Mouse (Mus musculus): Measurements from ENCODE around the gene Bap1. TPM values are rescaled to one million over a fixed set of nuclear protein-coding genes. Genes with fewer than 3 reads are reported as not detected.
A peak's percentile ranks its signal among the peaks of the same experiment; 100 is the strongest.

Bap1 gene
- polyA plus RNA-seq, 1 experiment from 2014 or later = 38.1 TPM

DNA sequence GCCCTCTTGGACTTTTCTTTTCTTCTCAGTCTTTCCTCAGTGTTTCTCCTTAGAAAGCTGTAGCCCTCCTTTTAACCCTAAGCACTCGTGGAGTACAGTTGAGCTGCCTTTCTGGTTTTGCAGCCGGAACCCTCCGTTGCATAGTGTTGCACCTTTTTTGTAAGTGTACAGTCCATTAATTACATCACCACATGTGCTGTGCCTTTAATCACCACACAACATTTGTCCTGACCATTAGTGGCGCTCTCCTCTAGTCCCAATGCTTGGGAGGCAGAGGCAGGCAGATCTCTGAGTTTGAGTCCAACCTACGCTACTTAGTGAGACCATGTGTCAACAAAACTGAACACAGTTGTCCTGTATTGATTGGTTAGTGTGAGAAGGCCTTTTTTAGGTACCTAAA lies 841 bp downstream of the Bap1 start:
- no peak for DNase-seq (ENCODE audit: low spot score)
- Histone ChIP-seq H3K4me3 (ENCODE audit: low read depth, low read length) (peak overlapping the region; percentile 99), H3K27ac (ENCODE audit: low read length) (no peak overlapping the region), H3K9ac (replicated peaks; ENCODE audit: low read depth) (peak overlapping the region; percentile 98), H3K4me2 (replicated peaks; ENCODE audit: low read depth, low read length) (peak overlapping the region; percentile 89), H3K4me1 (ENCODE audit: insufficient read depth, low read depth, low read length) (0 out of 2 replicates have a peak, but pooled peaks cover 4% of the 10 kb centered on the region), H3K36me3 (ENCODE audit: insufficient read depth, low read length) (peaks cover 28% of the 10 kb centered on the region), H3K27me3 (replicated peaks; ENCODE audit: insufficient read depth, low read length) (no peaks in the 10 kb centered on the region), H3K9me3 (ENCODE audit: low read length) (no peaks in the 10 kb centered on the region)
- ATAC-seq = no peak
- WGBS = 83% methylated on average over 5 of the region's 5 CpGs
- TF ChIP-seq EP300 (IDR thresholded peaks at IDR 0.05) = no peak
- no peak for TF ChIP-seq CTCF (IDR thresholded peaks at IDR 0.05)

DNA sequence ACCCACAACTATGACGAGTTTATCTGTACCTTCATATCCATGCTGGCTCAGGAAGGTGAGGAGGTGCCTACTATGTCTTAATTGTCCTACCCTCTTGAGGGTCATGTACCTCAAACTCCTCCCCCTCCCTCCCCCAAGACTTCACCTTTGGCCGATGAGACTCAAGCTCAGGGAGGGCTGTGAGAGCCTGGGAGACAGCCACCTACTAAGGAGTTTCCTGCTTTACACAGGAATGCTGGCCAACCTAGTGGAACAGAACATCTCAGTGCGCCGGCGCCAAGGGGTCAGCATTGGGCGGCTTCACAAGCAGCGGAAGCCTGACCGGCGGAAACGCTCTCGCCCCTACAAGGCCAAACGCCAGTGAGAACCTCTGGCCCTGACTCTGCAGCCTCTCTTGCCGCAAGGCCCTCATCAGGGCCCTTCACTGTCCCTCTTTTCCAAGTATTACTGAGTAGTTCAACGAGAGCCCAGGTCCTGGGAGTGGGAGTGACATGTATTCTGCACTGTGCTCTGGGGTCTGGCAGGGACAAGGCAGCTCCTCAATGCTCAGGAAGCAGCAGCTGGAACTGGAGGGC lies 7.3 kb downstream of the Bap1 start:
- Histone ChIP-seq H3K4me2 (replicated peaks; ENCODE audit: low read depth, low read length) (no peak overlapping the region), H3K27me3 (replicated peaks; ENCODE audit: insufficient read depth, low read length) (no peaks in the 10 kb centered on the region), H3K27ac (ENCODE audit: low read length) (no peak overlapping the region), H3K4me3 (ENCODE audit: low read depth, low read length) (no peak overlapping the region), H3K9ac (replicated peaks; ENCODE audit: low read depth) (no peak overlapping the region), H3K9me3 (ENCODE audit: low read length) (no peaks in the 10 kb centered on the region), H3K36me3 (ENCODE audit: insufficient read depth, low read length) (peaks cover 52% of the 10 kb centered on the region), H3K4me1 (ENCODE audit: insufficient read depth, low read depth, low read length) (no peaks in the 10 kb centered on the region)
- DNase-seq (ENCODE audit: low spot score) (no peak), ATAC-seq (no peak)
- 88% methylated on average over 14 of the region's 14 CpGs for WGBS
- no peak for TF ChIP-seq EP300 (IDR thresholded peaks at IDR 0.05)
- no peak for TF ChIP-seq CTCF (IDR thresholded peaks at IDR 0.05)

DNA sequence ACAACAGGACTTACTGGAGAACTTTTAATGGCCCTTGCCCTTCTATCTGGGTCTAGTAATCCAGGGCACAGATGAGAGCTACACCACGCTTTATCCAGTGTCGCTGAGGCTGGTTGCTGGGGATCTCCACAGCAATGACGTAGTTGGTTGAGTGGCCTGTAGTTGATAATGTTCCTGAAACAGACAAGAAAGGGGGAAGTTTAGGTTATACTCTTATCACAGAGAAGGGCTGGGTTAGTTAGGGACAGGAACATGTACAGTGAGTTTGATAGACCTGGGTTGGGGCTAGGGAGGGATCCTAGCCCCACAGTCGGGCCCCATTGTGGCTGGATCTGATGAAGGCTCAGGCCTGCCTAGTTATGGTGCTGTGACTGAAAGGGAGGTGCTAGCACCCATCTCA lies 9.1 kb downstream of the Bap1 start:
- 91% methylated on average over 4 of the region's 4 CpGs for WGBS

DNA sequence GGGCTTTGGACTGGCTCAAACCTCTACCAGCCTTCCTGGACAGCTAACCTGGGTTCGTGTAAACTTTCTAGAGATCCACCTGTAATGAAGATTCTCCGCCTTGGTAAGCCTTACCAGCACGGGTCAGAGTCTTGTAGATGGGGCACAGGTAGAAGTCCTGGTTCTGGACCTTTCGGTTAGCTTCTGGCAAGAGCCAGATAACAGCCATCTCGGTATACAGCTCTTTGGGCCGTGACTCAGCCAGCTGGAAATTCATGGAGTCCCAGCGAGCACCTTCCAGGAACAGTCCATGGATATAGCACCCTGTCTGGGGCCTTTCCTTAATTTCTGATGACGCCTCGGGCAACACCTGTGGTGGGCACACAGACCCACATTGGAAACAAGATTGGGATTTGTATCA lies 9.7 kb downstream of the Bap1 start:
- no peak overlapping the region for H3K27ac ChIP-seq (ENCODE audit: low read length)
- H3K4me3 ChIP-seq (ENCODE audit: low read depth, low read length) = no peak overlapping the region
- no peaks in the 10 kb centered on the region for H3K4me1 ChIP-seq (ENCODE audit: insufficient read depth, low read depth, low read length)
- DNase-seq (ENCODE audit: low spot score) (no peak), ATAC-seq (no peak)
- 97% methylated on average over 9 of the region's 9 CpGs for WGBS
- H3K36me3 ChIP-seq (ENCODE audit: insufficient read depth, low read length) = peaks cover 33% of the 10 kb centered on the region
- H3K27me3 ChIP-seq (replicated peaks; ENCODE audit: insufficient read depth, low read length) = no peaks in the 10 kb centered on the region
- no peak overlapping the region for H3K4me2 ChIP-seq (replicated peaks; ENCODE audit: low read depth, low read length)
- TF ChIP-seq EP300 (IDR thresholded peaks at IDR 0.05) = no peak
- TF ChIP-seq CTCF (IDR thresholded peaks at IDR 0.05) = no peak
- no peaks in the 10 kb centered on the region for H3K9me3 ChIP-seq (ENCODE audit: low read length)
- no peak overlapping the region for H3K9ac ChIP-seq (replicated peaks; ENCODE audit: low read depth)

More for the DNA sequence above, 9.1 kb downstream of the Bap1 start:
- Histone ChIP-seq H3K27ac (ENCODE audit: low read length) (no peak overlapping the region), H3K4me1 (ENCODE audit: insufficient read depth, low read depth, low read length) (no peaks in the 10 kb centered on the region), H3K27me3 (replicated peaks; ENCODE audit: insufficient read depth, low read length) (no peaks in the 10 kb centered on the region), H3K36me3 (ENCODE audit: insufficient read depth, low read length) (peaks cover 38% of the 10 kb centered on the region), H3K9me3 (ENCODE audit: low read length) (no peaks in the 10 kb centered on the region), H3K4me2 (replicated peaks; ENCODE audit: low read depth, low read length) (no peak overlapping the region), H3K4me3 (ENCODE audit: low read depth, low read length) (no peak overlapping the region), H3K9ac (replicated peaks; ENCODE audit: low read depth) (no peak overlapping the region)
- no peak for ATAC-seq
- DNase-seq (ENCODE audit: low spot score) = no peak
- TF ChIP-seq CTCF (IDR thresholded peaks at IDR 0.05) = no peak
- TF ChIP-seq EP300 (IDR thresholded peaks at IDR 0.05) = no peak

DNA sequence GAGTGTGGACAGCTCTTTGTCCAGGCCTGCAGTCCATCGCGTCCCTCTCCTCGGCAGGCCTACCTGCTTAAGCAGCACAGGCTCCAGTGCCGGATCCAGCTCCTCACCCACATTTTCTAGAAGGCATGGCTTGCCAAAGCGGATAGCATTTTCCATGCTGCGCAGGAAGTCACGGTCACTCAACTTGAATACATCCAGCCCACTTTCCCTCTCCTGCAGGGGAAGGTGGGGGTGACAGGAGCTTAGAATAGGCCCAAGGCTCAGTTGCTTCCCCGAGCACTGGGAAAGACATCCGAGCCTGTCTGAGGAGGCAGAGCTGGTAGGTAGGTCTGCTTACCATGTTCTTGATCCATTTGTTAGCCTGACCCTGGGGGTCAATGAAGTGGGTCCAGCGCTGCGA lies 16.4 kb downstream of the Bap1 start:
- no peaks in the 10 kb centered on the region for H3K27me3 ChIP-seq (replicated peaks; ENCODE audit: insufficient read depth, low read length)
- H3K27ac ChIP-seq (ENCODE audit: low read length) = no peak overlapping the region
- no peaks in the 10 kb centered on the region for H3K4me1 ChIP-seq (ENCODE audit: insufficient read depth, low read depth, low read length)
- no peak overlapping the region for H3K4me3 ChIP-seq (ENCODE audit: low read depth, low read length)
- no peak overlapping the region for H3K4me2 ChIP-seq (replicated peaks; ENCODE audit: low read depth, low read length)
- H3K9me3 ChIP-seq (ENCODE audit: low read length) = no peaks in the 10 kb centered on the region
- no peaks in the 10 kb centered on the region for H3K36me3 ChIP-seq (ENCODE audit: insufficient read depth, low read length)
- H3K9ac ChIP-seq (replicated peaks; ENCODE audit: low read depth) = no peak overlapping the region
- DNase-seq (ENCODE audit: low spot score) = no peak
- TF ChIP-seq EP300 (IDR thresholded peaks at IDR 0.05) (no peak), CTCF (IDR thresholded peaks at IDR 0.05) (no peak)
- no peak for ATAC-seq
- WGBS = 76% methylated on average over 11 of the region's 11 CpGs

DNA sequence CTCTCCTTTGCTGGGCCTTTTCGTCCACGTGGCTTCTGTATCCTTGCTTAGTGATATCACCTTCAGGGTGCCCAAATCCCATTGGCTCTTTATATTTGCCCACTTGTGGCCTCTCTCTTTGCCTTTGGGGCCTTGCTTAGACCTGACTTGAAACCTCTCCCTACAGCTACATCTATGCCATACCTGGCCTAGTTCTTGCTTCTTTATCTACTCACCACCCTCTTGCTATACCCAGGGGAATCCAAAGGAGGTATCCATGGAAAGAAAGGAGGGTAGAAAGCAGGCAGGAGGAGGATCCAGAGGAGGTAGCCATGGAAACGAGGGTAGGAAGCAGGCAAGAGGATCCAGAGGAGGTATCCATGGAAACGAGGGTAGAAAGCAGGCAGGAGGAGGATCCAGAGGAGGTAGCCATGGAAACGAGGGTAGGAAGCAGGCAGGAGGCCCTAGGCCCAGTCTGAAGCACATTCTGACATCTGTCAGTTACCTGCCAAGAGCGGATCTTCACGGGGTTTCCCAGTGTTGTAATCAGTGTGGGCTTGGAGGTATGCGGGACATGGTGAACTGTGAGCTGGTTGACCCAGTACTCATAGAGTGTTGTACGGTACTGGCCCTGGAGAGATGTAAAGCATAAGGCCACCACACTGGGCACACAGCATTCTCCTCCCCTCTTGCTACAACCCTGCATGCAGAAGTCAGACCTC lies 17.2 kb downstream of the Bap1 start:
- no peak for TF ChIP-seq CTCF (IDR thresholded peaks at IDR 0.05)
- no peak for TF ChIP-seq EP300 (IDR thresholded peaks at IDR 0.05)
- H3K27me3 ChIP-seq (replicated peaks; ENCODE audit: insufficient read depth, low read length) = no peaks in the 10 kb centered on the region
- H3K4me1 ChIP-seq (ENCODE audit: insufficient read depth, low read depth, low read length) = no peaks in the 10 kb centered on the region
- ATAC-seq = no peak
- no peaks in the 10 kb centered on the region for H3K36me3 ChIP-seq (ENCODE audit: insufficient read depth, low read length)
- WGBS = 69% methylated on average over 9 of the region's 9 CpGs
- no peak overlapping the region for H3K4me2 ChIP-seq (replicated peaks; ENCODE audit: low read depth, low read length)
- no peak overlapping the region for H3K9ac ChIP-seq (replicated peaks; ENCODE audit: low read depth)
- H3K4me3 ChIP-seq (ENCODE audit: low read depth, low read length) = no peak overlapping the region
- H3K9me3 ChIP-seq (ENCODE audit: low read length) = no peaks in the 10 kb centered on the region
- H3K27ac ChIP-seq (ENCODE audit: low read length) = no peak overlapping the region
- DNase-seq (ENCODE audit: low spot score) = no peak
